Mouse (Mus musculus) kidney, adult 2 months (tissue): ENCODE measurements around the gene Zfp385c. TPM values are rescaled to one million over a fixed set of nuclear protein-coding genes. Genes with fewer than 3 reads are reported as not detected.
A peak's percentile ranks its signal among the peaks of the same experiment; 100 is the strongest.

Experiments used
- DNase-seq: peaks from one replicate; pipeline ENCODE4 v3.0.0; 2021
- H3K27ac ChIP-seq: fragments of 200-500 bp; 2 replicates; pipeline ENCODE4 v1.5.1; 2012; ENCODE audit warnings: low read depth, low read length, control low read depth, inconsistent platforms; ENCODE audit not compliant: insufficient read depth
- H3K27me3 ChIP-seq: fragments of 200-500 bp; replicated peaks from 2 replicates; pipeline ENCODE4 v1.6.1; 2012; ENCODE audit warnings: mild to moderate bottlenecking, moderate library complexity, low read length, inconsistent platforms; ENCODE audit not compliant: control insufficient read depth, insufficient read depth
- H3K36me3 ChIP-seq: fragments of 200-500 bp; 2 replicates; pipeline ENCODE4 v1.6.1; 2012; ENCODE audit warnings: mild to moderate bottlenecking, moderate library complexity, low read length, inconsistent platforms; ENCODE audit not compliant: control insufficient read depth, insufficient read depth
- H3K4me1 ChIP-seq: fragments of 200-500 bp; 2 replicates; pipeline ENCODE4 v1.6.1; 2011; ENCODE audit warnings: low read length; ENCODE audit not compliant: control insufficient read depth, insufficient read depth
- H3K4me3 ChIP-seq: fragments of 200-500 bp; 2 replicates; pipeline ENCODE4 v1.5.1; 2011; ENCODE audit warnings: mild to moderate bottlenecking, low read depth, low read length, control low read depth; ENCODE audit not compliant: insufficient read depth
- CTCF ChIP-seq: fragments of 200-500 bp; conservative IDR thresholded peaks from 2 replicates; pipeline ENCODE4 v1.5.1; 2011; ENCODE audit warnings: low read depth, mild to moderate bottlenecking, control low read depth, low read length, moderate library complexity, mixed read lengths; ENCODE audit not compliant: insufficient read depth, insufficient read length
- POLR2A ChIP-seq: fragments of 200-500 bp; IDR thresholded peaks from one replicate; pipeline ENCODE4 v1.6.1; 2011; ENCODE audit warnings: low read depth, low read length, control low read depth
- WGBS: fragments of 180-500 bp; shearing (Covaris S2); methylation state at CpG from one replicate; pipeline ENCODE4 v1.1.7; 2018; 5-methylcytosine and 5-hydroxymethylcytosine counted together
- polyA plus RNA-seq: library from polyadenylated mRNA; depleted of rRNA; stranded (reverse); fragments of >200 nt; gene quantifications from 2 replicates; pipeline ENCODE4 v1.2.3, GENCODE M21; 2012

The Zfp385c gene
- polyA plus RNA-seq, 1 experiment, result 0.34 TPM

GRCm38 (mm10) chr11:100693154-100693553 lies 899 bp upstream of the Zfp385c start:
- 37% methylated on average over 5 of the region's 5 CpGs for WGBS
- H3K27ac ChIP-seq, result no peak overlapping the region
- no peak for TF ChIP-seq POLR2A
- no peak for TF ChIP-seq CTCF

GRCm38 (mm10) chr11:100690389-100690788 lies 1.9 kb downstream of the Zfp385c start:
- Histone ChIP-seq H3K36me3 (no peaks in the 10 kb centered on the region), H3K4me3 (0 out of 2 replicates have a peak overlapping the region, but pooled peaks have one; percentile 6), H3K4me1 (0 out of 2 replicates have a peak, but pooled peaks cover 3% of the 10 kb centered on the region), H3K27me3 (no peaks in the 10 kb centered on the region), H3K27ac (no peak overlapping the region)
- TF ChIP-seq CTCF (no peak), POLR2A (no peak)
- WGBS, result 84% methylated on average over 7 of the region's 7 CpGs
- no peak for DNase-seq

More at GRCm38 (mm10) chr11:100693154-100693553, 899 bp upstream of the Zfp385c start:
- no peaks in the 10 kb centered on the region for H3K36me3 ChIP-seq
- H3K4me1 ChIP-seq, result 0 out of 2 replicates have a peak, but pooled peaks cover 3% of the 10 kb centered on the region
- no peak overlapping the region for H3K4me3 ChIP-seq
- no peaks in the 10 kb centered on the region for H3K27me3 ChIP-seq
- DNase-seq, result no peak

DNA sequence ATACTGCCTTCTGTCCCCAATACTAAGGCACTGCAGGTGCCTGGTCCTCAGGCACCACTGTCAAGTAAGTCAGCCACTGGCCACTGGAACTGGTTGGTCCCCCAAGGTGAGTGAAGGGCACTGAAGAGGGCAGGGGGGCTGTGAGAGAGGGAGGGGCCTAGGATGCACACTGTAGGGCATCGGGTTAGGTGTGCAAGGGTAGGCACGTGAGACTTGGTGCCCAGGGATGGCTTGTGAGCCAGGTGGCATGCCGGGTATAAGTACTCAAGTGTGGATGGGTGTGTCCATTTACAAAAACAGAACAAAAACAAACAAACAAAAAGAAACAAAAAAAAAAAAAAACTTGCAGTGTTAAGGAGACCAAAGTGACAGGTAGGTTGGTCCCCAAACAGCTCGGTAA lies 3.8 kb downstream of the Zfp385c start:
- no peak for DNase-seq
- TF ChIP-seq CTCF, result no peak
- no peak for TF ChIP-seq POLR2A
- no peaks in the 10 kb centered on the region for H3K27me3 ChIP-seq
- H3K4me1 ChIP-seq, result 0 out of 2 replicates have a peak, but pooled peaks cover 3% of the 10 kb centered on the region
- H3K27ac ChIP-seq, result no peak overlapping the region
- WGBS, result 74% methylated on average over 4 of the region's 4 CpGs
- H3K36me3 ChIP-seq, result no peaks in the 10 kb centered on the region
- H3K4me3 ChIP-seq, result no peak overlapping the region

- Histone ChIP-seq H3K36me3 (no peaks in the 10 kb centered on the region), H3K27ac (no peak overlapping the region), H3K4me3 (no peak overlapping the region), H3K27me3 (no peaks in the 10 kb centered on the region), H3K4me1 (0 out of 2 replicates have a peak, but pooled peaks cover 3% of the 10 kb centered on the region)
- TF ChIP-seq CTCF (no peak), POLR2A (no peak)
- WGBS, result 91% methylated on average over 7 of the region's 7 CpGs
- no peak for DNase-seq
Measured at GRCm38 (mm10) chr11:100687265-100687664, 5.0 kb downstream of the Zfp385c start.

GRCm38 (mm10) chr11:100685371-100685770 lies 6.9 kb downstream of the Zfp385c start:
- Histone ChIP-seq H3K27ac (no peak overlapping the region), H3K27me3 (no peaks in the 10 kb centered on the region), H3K4me3 (no peak overlapping the region), H3K36me3 (no peaks in the 10 kb centered on the region), H3K4me1 (no peaks in the 10 kb centered on the region)
- DNase-seq, result no peak
- TF ChIP-seq POLR2A (no peak), CTCF (no peak)
- 83% methylated on average over 3 of the region's 3 CpGs for whole genome bisulfite sequencing

- no peak for DNase-seq
- Histone ChIP-seq H3K4me1 (no peaks in the 10 kb centered on the region), H3K27me3 (no peaks in the 10 kb centered on the region), H3K36me3 (no peaks in the 10 kb centered on the region), H3K4me3 (no peak overlapping the region), H3K27ac (no peak overlapping the region)
- TF ChIP-seq CTCF (no peak), POLR2A (no peak)
- 56% methylated on average over 2 of the region's 2 CpGs for WGBS
Measured at GRCm38 (mm10) chr11:100684084-100684483, 8.2 kb downstream of the Zfp385c start.

- TF ChIP-seq CTCF, result no peak
- no peak for TF ChIP-seq POLR2A
- H3K27me3 ChIP-seq, result no peaks in the 10 kb centered on the region
- 89% methylated on average over 5 of the region's 5 CpGs for WGBS
- DNase-seq, result no peak
- no peaks in the 10 kb centered on the region for H3K36me3 ChIP-seq
- no peak overlapping the region for H3K27ac ChIP-seq
- H3K4me3 ChIP-seq, result no peak overlapping the region
- H3K4me1 ChIP-seq, result no peaks in the 10 kb centered on the region
Measured at GRCm38 (mm10) chr11:100682526-100682925, 9.7 kb downstream of the Zfp385c start.

DNA sequence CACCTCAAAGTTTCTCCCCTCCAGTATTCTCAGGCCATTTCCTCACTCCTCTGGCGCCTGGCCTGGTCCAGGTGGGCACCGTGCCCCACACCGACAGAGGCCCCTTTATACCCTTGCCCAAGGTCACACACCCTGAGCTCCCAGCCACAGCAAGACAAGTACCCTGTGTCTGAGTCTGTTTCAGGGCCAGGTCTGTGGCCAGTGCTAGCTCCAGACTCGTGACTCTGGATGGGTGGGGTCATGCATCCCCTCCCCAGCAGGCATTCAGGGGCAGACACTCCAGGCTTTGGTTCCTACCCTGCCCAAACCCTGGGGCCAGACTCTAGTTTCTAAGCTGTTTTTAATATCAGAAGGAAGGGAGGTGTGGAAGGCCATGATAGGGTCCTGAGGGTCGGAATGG lies 10.4 kb downstream of the Zfp385c start:
- H3K27ac ChIP-seq, result no peak overlapping the region
- 78% methylated on average over 5 of the region's 5 CpGs for WGBS
- DNase-seq, result no peak
- TF ChIP-seq CTCF, result no peak
- no peak for TF ChIP-seq POLR2A
- H3K4me3 ChIP-seq, result no peak overlapping the region
- no peaks in the 10 kb centered on the region for H3K4me1 ChIP-seq
- no peaks in the 10 kb centered on the region for H3K27me3 ChIP-seq
- H3K36me3 ChIP-seq, result no peaks in the 10 kb centered on the region
